Mouse (Mus musculus) limb, embryonic 12.5 days (tissue): ENCODE results near the gene Wif1. TPM values are rescaled to one million over a fixed set of nuclear protein-coding genes. Genes with fewer than 3 reads are reported as not detected.

Experiments
- ATAC-seq: fragments of 200-750 bp; cut with Nextera tagmentation; 2 replicates; pipeline ENCODE4 v1.8.0; 2017; ENCODE audit warnings: low read depth, moderate TSS enrichment; ENCODE audit not compliant: insufficient number of reproducible peaks, insufficient read depth, low FRiP score, low TSS enrichment
- H3K27ac ChIP-seq: fragments of 300-500 bp; sonication (generic); 2 replicates; pipeline ENCODE4 v1.5.1; 2016; ENCODE audit warnings: mild to moderate bottlenecking, moderate library complexity
- H3K27me3 ChIP-seq: fragments of 300-500 bp; sonication (generic); 2 replicates; pipeline ENCODE4 v1.6.1; 2016; ENCODE audit warnings: mild to moderate bottlenecking, moderate library complexity
- H3K36me3 ChIP-seq: fragments of 300-500 bp; sonication (generic); 2 replicates; pipeline ENCODE4 v1.6.1; 2016; ENCODE audit warnings: mild to moderate bottlenecking, moderate library complexity
- H3K4me1 ChIP-seq: fragments of 300-500 bp; sonication (generic); replicated peaks from 2 replicates; pipeline ENCODE4 v1.6.1; 2016
- H3K4me2 ChIP-seq: fragments of 300-500 bp; sonication (generic); 2 replicates; pipeline ENCODE4 v1.6.1; 2016; ENCODE audit warnings: mild to moderate bottlenecking, moderate library complexity
- H3K4me3 ChIP-seq: fragments of 300-500 bp; sonication (generic); replicated peaks from 2 replicates; pipeline ENCODE4 v1.5.1; 2016; ENCODE audit warnings: mild to moderate bottlenecking
- H3K9ac ChIP-seq: fragments of 300-500 bp; sonication (generic); replicated peaks from 2 replicates; pipeline ENCODE4 v1.6.1; 2016; ENCODE audit warnings: mild to moderate bottlenecking, moderate library complexity
- H3K9me3 ChIP-seq: fragments of 300-500 bp; sonication (generic); 2 replicates; pipeline ENCODE4 v1.6.1; 2016; ENCODE audit warnings: mild to moderate bottlenecking, moderate library complexity
- WGBS: fragments of 180-500 bp; shearing (Covaris S2); methylation state at CpG from one replicate; pipeline ENCODE4 v1.1.7; 2016; 5-methylcytosine and 5-hydroxymethylcytosine counted together
- polyA plus RNA-seq: library from polyadenylated mRNA; unstranded; fragments of >200 nt; fragmentation: Nextera tagmentation; extraction: Ambion mirVana; gene quantifications from 2 replicates; pipeline ENCODE4 v1.2.1, GENCODE M21; 2016

Gene Wif1
- polyA plus RNA-seq, 1 experiment from 2014 or later: 87.4 TPM

DNA sequence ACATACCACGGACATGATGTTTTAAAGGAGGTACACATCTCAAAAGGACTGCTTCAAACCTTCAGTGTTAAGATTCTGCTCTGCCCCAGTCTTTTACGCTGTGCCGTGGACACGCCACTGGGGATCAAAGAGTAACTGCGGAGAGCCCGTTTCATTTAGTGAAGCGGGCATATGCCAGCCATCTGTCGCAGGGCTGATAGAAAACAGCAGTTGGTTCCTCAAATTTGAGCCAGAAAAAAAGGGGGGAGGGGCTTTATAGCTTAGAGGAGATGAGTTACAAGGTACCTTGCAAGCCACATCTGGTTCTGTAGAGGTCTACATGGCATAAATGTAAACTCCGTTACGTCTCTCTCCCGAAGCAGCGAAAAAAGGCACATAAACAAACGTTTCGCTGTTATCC lies 7.2 kb downstream of the Wif1 start:
- no peaks in the 10 kb centered on the region for H3K27me3 ChIP-seq
- H3K36me3 ChIP-seq: 0 out of 2 replicates have a peak, but pooled peaks cover 7% of the 10 kb centered on the region
- ATAC-seq: no peak
- H3K4me1 ChIP-seq: peaks cover 41% of the 10 kb centered on the region
- no peaks in the 10 kb centered on the region for H3K9me3 ChIP-seq
- 0 out of 2 replicates have a peak overlapping the region, but pooled peaks have one; percentile 3 for H3K4me3 ChIP-seq
- peak overlapping the region; percentile 72 for H3K27ac ChIP-seq
- H3K9ac ChIP-seq: no peak overlapping the region
- WGBS: 15% methylated on average over 14 of the region's 14 CpGs
- H3K4me2 ChIP-seq: peak overlapping the region; percentile 44

DNA sequence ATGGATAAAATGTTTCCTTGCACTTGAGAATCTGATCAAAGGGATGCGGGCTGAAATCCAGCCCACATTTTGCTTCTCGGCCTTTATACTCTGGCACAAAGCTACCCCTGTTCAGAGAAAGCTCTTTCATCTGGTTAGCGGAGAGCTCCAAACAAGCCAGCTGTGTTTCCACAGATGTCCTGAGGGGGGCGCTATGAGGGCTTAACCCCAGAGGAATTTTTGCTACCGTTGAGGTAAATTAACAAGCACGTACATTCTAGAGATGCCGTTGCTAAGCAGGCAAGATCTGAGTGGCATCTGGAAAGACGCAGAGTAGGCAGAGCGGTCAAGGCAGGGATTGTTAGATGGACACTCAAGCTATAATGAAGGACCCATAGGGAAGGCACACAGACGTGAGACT lies 13.7 kb downstream of the Wif1 start:
- H3K9ac ChIP-seq: no peak overlapping the region
- H3K27me3 ChIP-seq: no peaks in the 10 kb centered on the region
- no peaks in the 10 kb centered on the region for H3K4me1 ChIP-seq
- ATAC-seq: no peak
- no peaks in the 10 kb centered on the region for H3K9me3 ChIP-seq
- H3K36me3 ChIP-seq: peaks cover 21% of the 10 kb centered on the region; the same call in 1 of the 2 replicates
- 86% methylated on average over 10 of the region's 10 CpGs for WGBS
- H3K4me3 ChIP-seq: no peak overlapping the region
- H3K27ac ChIP-seq: no peak overlapping the region
- H3K4me2 ChIP-seq: no peak overlapping the region

DNA sequence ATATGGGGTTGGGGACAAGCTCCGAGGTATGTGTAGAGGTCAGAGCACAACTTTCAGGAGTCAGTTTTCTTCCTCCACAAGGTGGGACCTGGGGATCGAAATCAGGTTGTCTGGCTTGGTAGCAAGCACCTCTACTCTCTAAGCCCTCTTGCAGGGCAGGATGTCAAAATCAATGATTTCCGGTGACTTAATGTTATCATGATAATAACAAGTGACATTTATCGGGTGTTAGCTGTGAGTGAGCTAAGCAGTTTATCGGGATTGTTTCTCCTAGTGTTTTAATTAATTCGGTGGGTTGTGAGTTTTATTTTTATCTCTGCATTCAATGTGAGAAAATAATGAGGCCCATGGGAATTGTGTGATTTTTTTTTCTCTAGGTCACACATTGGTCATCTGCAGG lies 18.3 kb downstream of the Wif1 start:
- H3K4me2 ChIP-seq: no peak overlapping the region
- no peak overlapping the region for H3K9ac ChIP-seq
- ATAC-seq: no peak
- no peak overlapping the region for H3K4me3 ChIP-seq
- H3K36me3 ChIP-seq: peaks cover 9% of the 10 kb centered on the region; the same call in 1 of the 2 replicates
- peaks cover 26% of the 10 kb centered on the region for H3K4me1 ChIP-seq
- H3K27me3 ChIP-seq: no peaks in the 10 kb centered on the region
- WGBS: 90% methylated on average over 6 of the region's 6 CpGs
- H3K27ac ChIP-seq: no peak overlapping the region
- no peaks in the 10 kb centered on the region for H3K9me3 ChIP-seq

DNA sequence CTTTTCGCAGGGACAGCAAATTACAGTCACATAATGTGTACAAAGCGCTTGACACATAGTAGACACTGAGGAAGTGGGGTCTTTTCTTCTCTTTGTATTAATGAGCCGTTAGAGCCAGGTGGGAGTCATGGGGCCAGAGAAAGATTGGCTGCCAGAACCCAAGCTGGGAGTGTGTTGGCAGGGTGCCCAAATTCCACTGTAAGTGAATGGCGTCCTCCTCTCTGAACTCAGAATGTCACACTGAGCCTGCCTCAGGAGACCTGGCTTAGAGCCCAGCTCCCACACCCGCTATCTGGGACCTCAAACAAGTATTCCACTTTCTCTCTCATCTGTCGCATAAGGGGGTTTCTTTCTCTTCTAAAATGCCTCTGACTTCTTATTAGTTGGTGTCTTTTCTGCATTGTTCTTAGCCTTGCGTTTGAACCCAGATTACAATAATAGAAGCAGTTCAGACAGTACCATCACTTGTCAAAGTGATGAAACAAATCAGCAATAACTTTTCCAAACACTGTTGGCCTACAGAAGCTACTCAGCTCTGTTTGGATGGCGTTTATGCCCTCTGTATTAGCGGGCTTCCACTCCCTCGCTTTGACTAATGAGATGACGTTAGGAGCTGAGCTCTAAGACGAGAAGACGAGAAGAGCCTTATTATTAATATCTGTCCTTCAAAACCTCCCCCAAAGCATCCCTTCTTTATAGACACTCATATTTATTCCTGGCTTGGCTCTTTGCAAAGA lies 21.9 kb downstream of the Wif1 start:
- Histone ChIP-seq H3K4me2 (peak overlapping the region; percentile 26), H3K27me3 (no peaks in the 10 kb centered on the region), H3K9ac (no peak overlapping the region), H3K4me1 (peaks cover 31% of the 10 kb centered on the region), H3K36me3 (no peaks in the 10 kb centered on the region), H3K27ac (peak overlapping the region; percentile 60), H3K9me3 (no peaks in the 10 kb centered on the region), H3K4me3 (no peak overlapping the region)
- 29% methylated on average over 13 of the region's 13 CpGs for WGBS
- peak; percentile 88 for ATAC-seq

DNA sequence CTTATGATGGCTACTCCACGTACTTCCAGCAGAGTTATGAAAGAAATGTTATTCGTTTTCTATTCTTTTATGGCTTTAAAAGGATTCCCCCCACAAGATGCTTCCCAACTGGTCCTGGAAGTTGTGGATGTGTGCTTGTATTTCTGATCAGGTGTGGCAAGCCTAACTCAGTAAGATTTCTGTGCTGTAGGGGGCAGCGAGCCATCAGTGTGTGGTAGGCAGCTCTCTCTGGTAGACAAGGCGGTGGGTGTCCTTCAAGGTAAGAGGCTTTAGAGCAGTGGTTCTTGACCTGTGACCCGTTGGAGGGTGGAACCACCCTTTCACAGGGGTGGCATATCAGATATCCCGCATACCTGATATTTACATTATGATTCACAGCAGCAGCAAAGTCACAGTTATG lies 23.1 kb downstream of the Wif1 start:
- peaks cover 31% of the 10 kb centered on the region for H3K4me1 ChIP-seq
- H3K9me3 ChIP-seq: no peaks in the 10 kb centered on the region
- no peak overlapping the region for H3K27ac ChIP-seq
- WGBS: 80% methylated on average over 6 of the region's 6 CpGs
- H3K27me3 ChIP-seq: no peaks in the 10 kb centered on the region
- no peak overlapping the region for H3K4me3 ChIP-seq
- no peak for ATAC-seq
- H3K4me2 ChIP-seq: no peak overlapping the region
- H3K9ac ChIP-seq: no peak overlapping the region
- no peaks in the 10 kb centered on the region for H3K36me3 ChIP-seq

- Histone ChIP-seq H3K36me3 (no peaks in the 10 kb centered on the region), H3K4me2 (no peak overlapping the region), H3K4me1 (peaks cover 39% of the 10 kb centered on the region), H3K9ac (no peak overlapping the region), H3K4me3 (no peak overlapping the region), H3K27ac (no peak overlapping the region), H3K9me3 (no peaks in the 10 kb centered on the region), H3K27me3 (no peaks in the 10 kb centered on the region)
- ATAC-seq: no peak
- 83% methylated on average over 23 of the region's 23 CpGs for WGBS
These were observed 25.6 kb downstream of the Wif1 start for GRCm38 (mm10) chr10:121059043-121060003.

GRCm38 (mm10) chr10:121061336-121061835 lies 27.6 kb downstream of the Wif1 start:
- Histone ChIP-seq H3K9me3 (no peaks in the 10 kb centered on the region), H3K4me2 (no peak overlapping the region), H3K9ac (no peak overlapping the region), H3K27ac (no peak overlapping the region), H3K4me1 (peaks cover 19% of the 10 kb centered on the region), H3K4me3 (no peak overlapping the region), H3K27me3 (no peaks in the 10 kb centered on the region), H3K36me3 (no peaks in the 10 kb centered on the region)
- WGBS: 72% methylated on average over 5 of the region's 5 CpGs
- ATAC-seq: no peak

DNA sequence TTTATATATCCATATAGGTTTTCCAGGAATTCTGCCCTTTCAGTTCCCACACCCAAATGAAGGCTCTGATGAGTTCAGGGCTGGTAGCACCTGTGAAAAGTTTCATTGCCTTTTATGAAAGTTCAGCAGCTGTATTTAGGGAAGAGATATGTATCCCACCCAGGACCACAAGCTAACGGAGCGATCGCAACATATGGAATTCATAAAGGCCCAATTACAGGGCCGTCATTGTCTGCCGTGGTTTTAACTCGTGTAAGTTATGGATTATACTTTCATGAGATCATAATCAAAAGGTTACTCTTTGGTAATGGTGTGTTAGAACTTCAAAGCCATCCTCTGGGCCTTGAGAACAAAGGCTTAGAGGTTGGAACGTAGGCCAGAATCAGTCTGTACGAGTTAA lies 28.9 kb downstream of the Wif1 start:
- Histone ChIP-seq H3K9ac (no peak overlapping the region), H3K4me2 (no peak overlapping the region), H3K9me3 (no peaks in the 10 kb centered on the region), H3K4me3 (no peak overlapping the region), H3K27ac (no peak overlapping the region), H3K36me3 (no peaks in the 10 kb centered on the region), H3K4me1 (peaks cover 19% of the 10 kb centered on the region), H3K27me3 (no peaks in the 10 kb centered on the region)
- ATAC-seq: no peak
- 34% methylated on average over 8 of the region's 8 CpGs for WGBS

DNA sequence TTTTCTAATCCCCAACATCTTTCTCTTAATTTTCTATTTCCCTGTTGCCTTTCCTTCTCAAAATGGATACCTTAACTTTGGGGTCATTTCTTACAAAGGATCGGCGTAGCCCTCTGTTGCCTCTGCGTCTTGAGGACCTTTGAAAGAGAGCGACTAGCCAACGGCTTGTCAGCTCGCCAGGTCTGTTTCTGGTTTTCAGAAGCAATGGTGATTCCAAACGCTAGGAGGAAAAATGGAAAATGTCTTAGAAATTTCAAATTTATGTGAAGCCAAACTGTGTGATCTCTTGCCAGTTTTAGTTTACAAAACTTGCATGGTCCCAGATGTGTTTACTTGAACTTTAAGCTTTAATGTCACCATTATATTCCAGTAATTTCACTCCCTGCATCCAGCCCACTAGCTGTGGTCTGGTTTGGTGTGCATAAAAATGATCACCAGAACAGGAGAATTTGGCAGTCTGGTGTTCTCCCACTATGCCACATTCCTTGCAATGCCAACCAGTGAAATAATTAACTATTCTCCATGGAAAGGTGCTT lies 33.7 kb downstream of the Wif1 start:
- Histone ChIP-seq H3K4me2 (no peak overlapping the region), H3K9ac (no peak overlapping the region), H3K27ac (peak overlapping the region; percentile 64; the same call in 1 of the 2 replicates), H3K4me1 (peaks cover 15% of the 10 kb centered on the region), H3K4me3 (no peak overlapping the region), H3K27me3 (no peaks in the 10 kb centered on the region), H3K9me3 (no peaks in the 10 kb centered on the region), H3K36me3 (no peaks in the 10 kb centered on the region)
- WGBS: 71% methylated on average over 7 of the region's 7 CpGs
- no peak for ATAC-seq

DNA sequence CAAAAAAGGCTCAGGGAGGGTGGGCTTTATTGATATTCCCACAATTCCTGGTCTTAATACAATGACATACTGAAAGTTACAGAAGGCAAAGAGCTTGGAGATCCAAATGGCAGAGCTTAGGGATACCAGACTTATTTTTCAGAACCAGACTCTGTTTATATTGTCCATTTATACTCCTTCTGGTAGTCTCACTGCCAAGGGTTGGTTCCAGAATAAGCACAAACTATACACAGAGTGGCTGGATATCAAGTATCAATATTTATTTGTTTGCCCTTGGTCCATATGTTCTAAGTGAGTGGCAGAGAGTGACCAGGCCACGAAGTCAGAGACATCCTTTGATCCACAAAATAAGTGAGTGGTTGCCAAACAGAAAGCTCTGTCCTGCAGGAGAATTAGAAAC lies 34.2 kb downstream of the Wif1 start:
- H3K27ac ChIP-seq: 0 out of 2 replicates have a peak overlapping the region, but pooled peaks have one; percentile 12
- H3K9ac ChIP-seq: no peak overlapping the region
- 67% methylated on average over 1 of the region's 1 CpGs for WGBS
- H3K27me3 ChIP-seq: no peaks in the 10 kb centered on the region
- H3K4me2 ChIP-seq: no peak overlapping the region
- ATAC-seq: no peak
- no peak overlapping the region for H3K4me3 ChIP-seq
- no peaks in the 10 kb centered on the region for H3K9me3 ChIP-seq
- no peaks in the 10 kb centered on the region for H3K36me3 ChIP-seq
- H3K4me1 ChIP-seq: peaks cover 9% of the 10 kb centered on the region

- peaks cover 16% of the 10 kb centered on the region for H3K4me1 ChIP-seq
- H3K36me3 ChIP-seq: no peaks in the 10 kb centered on the region
- no peak overlapping the region for H3K4me3 ChIP-seq
- H3K4me2 ChIP-seq: no peak overlapping the region
- no peak overlapping the region for H3K9ac ChIP-seq
- H3K9me3 ChIP-seq: no peaks in the 10 kb centered on the region
- 69% methylated on average over 7 of the region's 7 CpGs for WGBS
- no peak overlapping the region for H3K27ac ChIP-seq
- H3K27me3 ChIP-seq: no peaks in the 10 kb centered on the region
- no peak for ATAC-seq
These were observed 37.0 kb downstream of the Wif1 start for GRCm38 (mm10) chr10:121070742-121071141.
